Mouse (Mus musculus) MEL (cell line): ENCODE measurements around the gene 4921539E11Rik. TPM values are rescaled to one million over a fixed set of nuclear protein-coding genes. Genes with fewer than 3 reads are reported as not detected.

Source experiments
- DNase-seq: peaks from one replicate; pipeline ENCODE4 v3.0.0; 2011; ENCODE audit warnings: low read depth, low spot score
- H3K27ac ChIP-seq: 2 replicates; pipeline ENCODE4 v1.5.1; 2012; ENCODE audit warnings: low read depth, mild to moderate bottlenecking, control low read depth, low read length, moderate library complexity; ENCODE audit not compliant: control insufficient read depth
- H3K27me3 ChIP-seq, 2 experiments: fragments of 150-350 bp in 1 of 2; sonication (generic) in 1 of 2; 2 replicates each; pipeline ENCODE4 v1.6.1; 2012; ENCODE audit warnings: low read length in 2 of 2, mild to moderate bottlenecking in 2 of 2, improper control_type of control experiment in 1 of 2, moderate library complexity in 1 of 2; ENCODE audit not compliant: insufficient read depth in 2 of 2, control insufficient read depth in 1 of 2
- H3K36me3 ChIP-seq, 2 experiments: 2 replicates each; pipeline ENCODE4 v1.6.1; 2012 to 2014; ENCODE audit warnings: low read length in 2 of 2, improper control_type of control experiment in 1 of 2, inconsistent platforms in 1 of 2, mild to moderate bottlenecking in 1 of 2; ENCODE audit not compliant: insufficient read depth in 2 of 2, control insufficient read depth in 1 of 2
- H3K4me1 ChIP-seq, 2 experiments: fragments of 150-350 bp in 1 of 2; sonication (generic) in 1 of 2; 2 replicates each; pipeline ENCODE4 v1.6.1; 2012; ENCODE audit warnings: low read length in 2 of 2, improper control_type of control experiment in 1 of 2, mild to moderate bottlenecking in 1 of 2; ENCODE audit not compliant: insufficient read depth in 2 of 2, control insufficient read depth in 1 of 2
- H3K4me3 ChIP-seq, 2 experiments: fragments of 150-350 bp in 1 of 2; sonication (generic) in 1 of 2; 2 replicates each; pipeline ENCODE4 v1.5.1; 2012; ENCODE audit warnings: low read depth in 2 of 2, low read length in 2 of 2, mild to moderate bottlenecking in 2 of 2, moderate library complexity in 2 of 2, control low read depth in 1 of 2, improper control_type of control experiment in 1 of 2; ENCODE audit not compliant: control insufficient read depth in 1 of 2, insufficient read depth in 1 of 2
- H3K79me2 ChIP-seq: 2 replicates; pipeline ENCODE4 v1.6.1; 2012; ENCODE audit warnings: mild to moderate bottlenecking, low read length, moderate library complexity; ENCODE audit not compliant: control insufficient read depth, poor library complexity, insufficient read depth
- H3K9ac ChIP-seq: 2 replicates; pipeline ENCODE4 v1.6.1; 2012; ENCODE audit warnings: low read depth, mild to moderate bottlenecking, control low read depth, low read length, moderate library complexity; ENCODE audit not compliant: control insufficient read depth, poor library complexity, severe bottlenecking
- H3K9me3 ChIP-seq: fragments of 150-350 bp; sonication (generic); replicated peaks from 2 replicates; pipeline ENCODE4 v1.6.1; 2012; ENCODE audit warnings: mild to moderate bottlenecking, low read length, improper control_type of control experiment, moderate library complexity; ENCODE audit not compliant: insufficient read depth
- BHLHE40 ChIP-seq: IDR thresholded peaks from 2 replicates; pipeline ENCODE4 v1.6.1; 2012; ENCODE audit warnings: low read depth, mild to moderate bottlenecking, inconsistent platforms, low read length, improper control_type of control experiment, borderline replicate concordance
- E2F4 ChIP-seq: IDR thresholded peaks from 2 replicates; pipeline ENCODE4 v1.6.1; 2011; ENCODE audit warnings: low read depth, low read length, improper control_type of control experiment, borderline replicate concordance
- EP300 ChIP-seq, 2 experiments: IDR thresholded peaks; 2 replicates each; pipeline ENCODE4 v1.6.1; 2011; ENCODE audit warnings: improper control_type of control experiment in 2 of 2, low read length in 2 of 2, low read depth in 1 of 2, mild to moderate bottlenecking in 1 of 2
- MAFK ChIP-seq: IDR thresholded peaks from 2 replicates; pipeline ENCODE4 v1.6.1; 2011; ENCODE audit warnings: low read depth, mild to moderate bottlenecking, low read length, improper control_type of control experiment, borderline replicate concordance
- MEF2A ChIP-seq: IDR thresholded peaks from 2 replicates; pipeline ENCODE4 v1.6.1; 2014; ENCODE audit warnings: low read depth, mild to moderate bottlenecking, inconsistent platforms, low read length, improper control_type of control experiment; ENCODE audit not compliant: poor library complexity, insufficient replicate concordance, severe bottlenecking; ENCODE audit errors: extremely low read depth
- MYC ChIP-seq: IDR thresholded peaks from 2 replicates; pipeline ENCODE4 v1.6.1; 2011; ENCODE audit warnings: low read depth, mild to moderate bottlenecking, low read length, improper control_type of control experiment, moderate library complexity
- NELFE ChIP-seq: IDR thresholded peaks from 2 replicates; pipeline ENCODE4 v1.6.1; 2011; ENCODE audit warnings: low read depth, low read length, improper control_type of control experiment
- POLR2AphosphoS2 ChIP-seq: IDR thresholded peaks from 2 replicates; pipeline ENCODE4 v1.6.1; 2011; ENCODE audit warnings: low read length, improper control_type of control experiment
- POLR2AphosphoS5 ChIP-seq: IDR thresholded peaks from 2 replicates; pipeline ENCODE4 v1.6.1; 2012; ENCODE audit warnings: low read depth, borderline replicate concordance, mild to moderate bottlenecking, inconsistent platforms, low read length, moderate library complexity, mixed read lengths
- RAD21 ChIP-seq: IDR thresholded peaks from 2 replicates; pipeline ENCODE4 v1.6.1; 2011; ENCODE audit warnings: mild to moderate bottlenecking, low read depth, low read length, improper control_type of control experiment
- SIN3A ChIP-seq: IDR thresholded peaks from 2 replicates; pipeline ENCODE4 v1.6.1; 2012; ENCODE audit warnings: low read length, improper control_type of control experiment, inconsistent platforms
- SMC3 ChIP-seq: IDR thresholded peaks from 2 replicates; pipeline ENCODE4 v1.6.1; 2011; ENCODE audit warnings: low read depth, low read length, improper control_type of control experiment
- TAL1 ChIP-seq: IDR thresholded peaks from 2 replicates; pipeline ENCODE4 v1.6.1; 2012; ENCODE audit warnings: mild to moderate bottlenecking, inconsistent platforms, low read length, moderate library complexity, mixed read lengths
- UBTF ChIP-seq: IDR thresholded peaks from 2 replicates; pipeline ENCODE4 v1.6.1; 2012; ENCODE audit warnings: low read depth, mild to moderate bottlenecking, inconsistent platforms, low read length, improper control_type of control experiment, moderate library complexity, borderline replicate concordance; ENCODE audit not compliant: insufficient read depth
- ZKSCAN1 ChIP-seq: IDR thresholded peaks from 2 replicates; pipeline ENCODE4 v1.6.1; 2012; ENCODE audit warnings: low read depth, mild to moderate bottlenecking, inconsistent platforms, low read length, improper control_type of control experiment, moderate library complexity
- ZMIZ1 ChIP-seq: IDR thresholded peaks from 2 replicates; pipeline ENCODE4 v1.6.1; 2012; ENCODE audit warnings: low read depth, mild to moderate bottlenecking, inconsistent platforms, low read length, improper control_type of control experiment, moderate library complexity
- ZNF384 ChIP-seq: IDR thresholded peaks from 2 replicates; pipeline ENCODE4 v1.6.1; 2012; ENCODE audit warnings: low read depth, mild to moderate bottlenecking, inconsistent platforms, low read length, improper control_type of control experiment
- polyA plus RNA-seq, 2 experiments: library from polyadenylated mRNA; stranded (reverse) in 1 of 2; unstranded in 1 of 2; fragments of >175 nt in 1 of 2; fragments of >200 nt in 1 of 2; gene quantifications; 2 replicates each; pipeline versions ENCODE4 v1.2.1 to v1.2.4; 2012; ENCODE audit warnings: low replicate concordance in 2 of 2, low read depth in 1 of 2; ENCODE audit not compliant: insufficient read length in 2 of 2, insufficient read depth in 1 of 2, missing spikeins in 1 of 2
- total RNA-seq: library from RNA; depleted of rRNA; stranded (reverse); fragments of 300-350 nt; gene quantifications from 2 replicates; pipeline ENCODE4 v1.2.3, GENCODE M21; 2012

The 4921539E11Rik gene
- total and polyA plus RNA-seq, 3 experiments: not detected

GRCm38 (mm10) chr4:103199086-103199485 lies 91.6 kb downstream of the 4921539E11Rik start:
- H3K4me1 ChIP-seq: no peaks in the 10 kb centered on the region
- TF ChIP-seq SMC3 (no peak), RAD21 (no peak), ZKSCAN1 (no peak), E2F4 (no peak), NELFE (no peak), ZNF384 (no peak), EP300 (IDR thresholded peaks at IDR 0.05; ENCODE audit: low read depth in 1 of 2, low read length in 2 of 2) (no peak), MYC (no peak), TAL1 (no peak)
- TF ChIP-seq, all 39 proteins: peak for 0
- Histone ChIP-seq H3K4me3 (no peak overlapping the region), H3K79me2 (no peaks in the 10 kb centered on the region), H3K27me3 (no peaks in the 10 kb centered on the region), H3K9ac (no peak overlapping the region), H3K9me3 (no peaks in the 10 kb centered on the region), H3K27ac (no peak overlapping the region), H3K36me3 (no peaks in the 10 kb centered on the region; a peak in 2 of 4 replicates)
- DNase-seq: no peak

DNA sequence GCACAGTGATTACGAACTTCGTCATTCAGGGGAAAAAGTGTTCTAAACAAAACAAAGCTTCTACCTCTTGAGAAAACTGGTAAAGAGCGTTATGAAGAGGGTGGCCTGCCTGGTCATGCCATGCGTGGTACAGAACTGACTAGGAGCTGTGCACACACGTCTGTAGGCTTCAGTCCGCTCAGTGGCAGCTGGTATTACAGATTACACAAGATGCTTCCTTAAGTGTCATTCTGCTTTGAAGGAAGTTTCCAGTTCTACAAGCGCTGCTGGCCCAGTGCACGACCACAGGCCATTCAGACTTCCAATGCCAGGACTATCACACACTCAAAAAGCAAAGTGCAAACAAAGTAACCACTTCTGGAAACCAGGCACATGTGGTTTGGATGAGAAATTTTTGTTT lies 93.3 kb downstream of the 4921539E11Rik start:
- H3K4me1 ChIP-seq: no peaks in the 10 kb centered on the region
- no peak overlapping the region for H3K9ac ChIP-seq
- no peaks in the 10 kb centered on the region; a peak in 2 of 4 replicates for H3K36me3 ChIP-seq
- H3K9me3 ChIP-seq: no peaks in the 10 kb centered on the region
- H3K27ac ChIP-seq: no peak overlapping the region
- no peak for DNase-seq
- H3K79me2 ChIP-seq: no peaks in the 10 kb centered on the region
- TF ChIP-seq E2F4 (no peak), POLR2AphosphoS5 (no peak), EP300 (IDR thresholded peaks at IDR 0.05; ENCODE audit: low read depth in 1 of 2, low read length in 2 of 2) (no peak), TAL1 (no peak), BHLHE40 (no peak), SIN3A (no peak), NELFE (no peak), MYC (no peak), UBTF (no peak), MAFK (no peak), ZMIZ1 (no peak), POLR2AphosphoS2 (no peak), MEF2A (no peak)
- H3K27me3 ChIP-seq: no peaks in the 10 kb centered on the region
- H3K4me3 ChIP-seq: no peak overlapping the region
